Comparison of ENCODE assay signal across 18 mouse cellular contexts in genomic region chr2:3770383-3770782, GRCm38 (mm10).
DNase-seq lines count a peak whose midpoint lies in the region; ATAC-seq and TF ChIP-seq lines count a peak whose summit lies in the region.
"Had no signal": no experiment of that assay in that cellular context is flagged by ENCODE, and none has a peak within 500 bp of the region (broad histone marks: within the 10 kb centered on the region; RNA-seq: fewer than 3 reads in every experiment).

No protein-coding gene starts in this region.

- no peaks in the 10 kb centered on the region for H3K9me3 ChIP-seq in intestine, postnatal 0 days (ENCODE audit: control insufficient read depth)
- H3K9me3 ChIP-seq in kidney, postnatal 0 days (replicated peaks; ENCODE audit: low read length), result no peaks in the 10 kb centered on the region
- H3K9me3 ChIP-seq in liver, embryonic 13.5 days (replicated peaks), result no peaks in the 10 kb centered on the region
- H3K9me3 ChIP-seq: forebrain, embryonic 12.5 days; limb, embryonic 15.5 days; midbrain, embryonic 10.5 days; neural tube, embryonic 15.5 days had no signal

- no peaks in the 10 kb centered on the region for H3K4me1 ChIP-seq in intestine, postnatal 0 days (replicated peaks; ENCODE audit: control insufficient read depth, insufficient read depth, low read length)
- peaks cover 13% of the 10 kb centered on the region; the same call in 1 of the 2 replicates for H3K4me1 ChIP-seq in kidney, postnatal 0 days (replicated peaks; ENCODE audit: insufficient read depth, low read length)
- H3K4me1 ChIP-seq in liver, embryonic 13.5 days (replicated peaks), result peaks cover 14% of the 10 kb centered on the region
- H3K4me1 ChIP-seq: neural tube, embryonic 15.5 days had no signal

- 38% methylated on average over 2 of the region's 2 CpGs for WGBS in intestine, postnatal 0 days
- 80% methylated on average over 2 of the region's 2 CpGs for WGBS in kidney, postnatal 0 days
- WGBS in liver, embryonic 13.5 days (ENCODE audit: insufficient replicate concordance), result 62% methylated on average over 2 of the region's 2 CpGs

- H3K27ac ChIP-seq in intestine, postnatal 0 days (ENCODE audit: low read depth, low read length), result no peak overlapping the region
- 0 out of 2 replicates have a peak overlapping the region, but pooled peaks have one; percentile 50 for H3K27ac ChIP-seq in kidney, postnatal 0 days
- 0 out of 2 replicates have a peak overlapping the region, but pooled peaks have one; percentile 21 for H3K27ac ChIP-seq in liver, embryonic 13.5 days
- H3K27ac ChIP-seq: forebrain, embryonic 12.5 days; limb, embryonic 15.5 days; midbrain, embryonic 10.5 days; neural tube, embryonic 15.5 days had no signal

- H3K27me3 ChIP-seq in Patski, result no peaks in the 10 kb centered on the region
- no peaks in the 10 kb centered on the region for H3K27me3 ChIP-seq in intestine, postnatal 0 days (replicated peaks; ENCODE audit: control insufficient read depth, insufficient read depth, low read length)
- no peaks in the 10 kb centered on the region for H3K27me3 ChIP-seq in kidney, postnatal 0 days (ENCODE audit: insufficient read depth, low read length)
- no peaks in the 10 kb centered on the region for H3K27me3 ChIP-seq in liver, embryonic 13.5 days
- H3K27me3 ChIP-seq: forebrain, embryonic 12.5 days; limb, embryonic 15.5 days; neural tube, embryonic 15.5 days had no signal

- H3K36me3 ChIP-seq in intestine, postnatal 0 days (ENCODE audit: control insufficient read depth, insufficient read depth), result 0 out of 2 replicates have a peak, but pooled peaks cover 6% of the 10 kb centered on the region
- H3K36me3 ChIP-seq in kidney, postnatal 0 days (ENCODE audit: insufficient read depth, low read length), result no peaks in the 10 kb centered on the region
- 0 out of 2 replicates have a peak, but pooled peaks cover 4% of the 10 kb centered on the region for H3K36me3 ChIP-seq in liver, embryonic 13.5 days
- H3K36me3 ChIP-seq: forebrain, embryonic 12.5 days; neural tube, embryonic 15.5 days had no signal

- no peak overlapping the region for H3K4me3 ChIP-seq in intestine, postnatal 0 days (ENCODE audit: low read depth, low read length)
- H3K4me3 ChIP-seq in kidney, postnatal 0 days (replicated peaks; ENCODE audit: low read depth, low read length), result no peak overlapping the region
- no peak overlapping the region for H3K4me3 ChIP-seq in liver, embryonic 13.5 days (replicated peaks)
- H3K4me3 ChIP-seq: forebrain, embryonic 12.5 days; limb, embryonic 15.5 days; midbrain, embryonic 10.5 days; neural tube, embryonic 15.5 days had no signal

- POLR2A ChIA-PET in Patski (lab: Charles Lee), result interaction anchor here (1.7 kb wide), 1 partner anchor 231 kb away, joined by 4 read pairs; no protein-coding TSS in a partner anchor

- peak; percentile 53 for ATAC-seq in Patski
- ATAC-seq in intestine, postnatal 0 days, result peak; percentile 88
- peak; percentile 65 for ATAC-seq in kidney, postnatal 0 days (replicated peaks; ENCODE audit: low FRiP score, low read depth)
- ATAC-seq in liver, embryonic 13.5 days (ENCODE audit: low read depth), result peak; percentile 69
- ATAC-seq: hindbrain, embryonic 16.5 days had no signal

- H3K9ac ChIP-seq in intestine, postnatal 0 days (ENCODE audit: low read depth, low read length), result no peak overlapping the region
- no peak overlapping the region for H3K9ac ChIP-seq in kidney, postnatal 0 days (ENCODE audit: low read depth, low read length)
- no peak overlapping the region for H3K9ac ChIP-seq in liver, embryonic 13.5 days
- H3K9ac ChIP-seq: forebrain, embryonic 12.5 days; limb, embryonic 15.5 days; neural tube, embryonic 15.5 days had no signal

- DNase-seq in Patski (ENCODE audit: low read depth, low spot score), result no peak
- DNase-seq in kidney, postnatal 0 days (ENCODE audit: low spot score), result peak; percentile 28
- DNase-seq in liver, embryonic 13.5 days, result no peak
- DNase-seq in thymus, adult 18-20 months, result no peak
- DNase-seq in left cerebral cortex, adult 9 months (ENCODE audit: low spot score in 2 of 2), result no peak
- DNase-seq in gastrocnemius, adult 18-20 months (ENCODE audit: low spot score), result no peak
- DNase-seq: adrenal gland, adult 8-10 months; cerebellum, adult 8-10 months; embryo, embryonic 11 days; heart, postnatal 10 days; layer of hippocampus, adult 9-11 months; spleen, adult 18-20 months had no signal

- CTCF ChIA-PET in Patski (lab: Charles Lee), result interaction anchor here (1.8 to 2.1 kb wide), 3 partner anchors 16 to 224 kb away, joined by 6 to 8 read pairs (median 7); no protein-coding TSS in a partner anchor

- no peak for TF ChIP-seq CTCF in Patski (IDR thresholded peaks at IDR 0.05)
- TF ChIP-seq CTCF in intestine, postnatal 0 days (IDR thresholded peaks at IDR 0.05; ENCODE audit: low read depth), result no peak
- no peak for TF ChIP-seq CTCF in kidney, postnatal 0 days (IDR thresholded peaks at IDR 0.05; ENCODE audit: low read depth)

- 0 out of 2 replicates have a peak overlapping the region, but pooled peaks have one; percentile 32 for H3K4me2 ChIP-seq in intestine, postnatal 0 days (replicated peaks; ENCODE audit: low read depth)
- no peak overlapping the region for H3K4me2 ChIP-seq in kidney, postnatal 0 days (ENCODE audit: low read length)
- no peak overlapping the region for H3K4me2 ChIP-seq in liver, embryonic 13.5 days
- H3K4me2 ChIP-seq: forebrain, embryonic 12.5 days; limb, embryonic 15.5 days; neural tube, embryonic 15.5 days had no signal

- in situ Hi-C loops in Patski (cut with MboI; ENCODE audit: low pct_unique_long_range_greater_than_20kb), result loop anchor here (25.0 kb wide), 1 partner anchor 133 kb away; no protein-coding TSS in a partner anchor
